Mouse (Mus musculus) adrenal gland, postnatal 36 days (tissue): ENCODE measurements around the gene Wdr43. TPM values are rescaled to one million over a fixed set of nuclear protein-coding genes. Genes with fewer than 3 reads are reported as not detected.

Experiments used
- DNase-seq, 2 experiments: peaks; one replicate each; pipeline ENCODE4 v3.0.0; 2021; ENCODE audit warnings: mixed read lengths in 1 of 2
- total RNA-seq, 2 experiments: library from RNA; stranded (reverse); gene quantifications; 2 replicates each; pipeline ENCODE4 v1.2.3; 2021

Gene Wdr43
- total RNA-seq, 2 experiments from 2014 or later: 52.1 to 107 TPM

DNA sequence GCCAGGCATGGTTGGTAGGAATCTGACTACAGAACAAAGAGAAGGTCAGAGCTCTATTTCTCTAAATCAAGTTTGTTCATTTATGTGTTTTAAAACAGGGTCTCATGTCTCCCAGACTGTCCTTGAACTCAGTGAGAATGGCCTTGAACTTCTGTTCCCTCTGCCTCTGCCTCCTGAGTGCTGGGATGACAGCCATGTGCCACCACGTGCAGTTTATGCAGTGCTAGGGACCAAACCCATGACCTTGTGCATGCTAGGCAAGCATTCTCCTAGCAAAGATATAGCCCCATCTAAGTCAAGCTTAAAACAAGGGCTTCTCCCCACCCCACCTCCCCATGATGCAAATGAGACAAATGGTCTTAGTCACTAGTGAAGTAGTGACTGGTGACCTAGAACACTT, 89.4 kb downstream of the Wdr43 start:
- DNase-seq: no peak

GRCm38 (mm10) chr17:71705550-71706480, 90.1 kb downstream of the Wdr43 start:
- no peak for DNase-seq

GRCm38 (mm10) chr17:71707715-71708114, 92.0 kb downstream of the Wdr43 start:
- DNase-seq: no peak

Other genes starting within 250 kb of the Wdr43 start
- gene Gm4707, start 156.0 kb upstream of the Wdr43 start, total RNA-seq: 1 to 10 TPM; 1.3 to 2.1 TPM
- gene Smchd1, start 140.6 kb upstream of the Wdr43 start, total RNA-seq: 10 to 100 TPM; 36.8 to 42.1 TPM
- gene Ndc80, start 89.0 kb upstream of the Wdr43 start, total RNA-seq: 1 to 10 TPM; 3.1 to 3.6 TPM
- gene Spdya, start 63.8 kb upstream of the Wdr43 start, total RNA-seq: under 1 TPM; 0.53 to 0.82 TPM
- not detected for gene Togaram2, start 57.4 kb downstream of the Wdr43 start, total RNA-seq
- not detected for gene Pcare, start 137.0 kb downstream of the Wdr43 start, total RNA-seq
- 10 to 100 TPM; 20.8 to 26.1 TPM for gene Clip4, start 152.6 kb downstream of the Wdr43 start, total RNA-seq